Mouse (Mus musculus) stomach, embryonic 14.5 days (tissue): ENCODE measurements at regions not wholly inside any gene's neighbourhood (a gene's known extent, or its start where the extent isn't known, plus 50 kb on each side); places are given as distances from the start of the nearest gene placed in this dataset.

Source experiments
- ATAC-seq: fragments of 200-750 bp; cut with Nextera tagmentation; 2 replicates; pipeline ENCODE4 v1.8.0; 2017; ENCODE audit warnings: low read depth, moderate TSS enrichment; ENCODE audit not compliant: insufficient number of reproducible peaks, insufficient read depth, low FRiP score
- H3K27ac ChIP-seq: fragments of 300-500 bp; sonication (generic); 2 replicates; pipeline ENCODE4 v1.5.1; 2014; ENCODE audit warnings: mild to moderate bottlenecking, low read length, moderate library complexity, mixed read lengths
- H3K27me3 ChIP-seq: fragments of 300-500 bp; sonication (generic); 2 replicates; pipeline ENCODE4 v1.6.1; 2014; ENCODE audit warnings: low read length, control low read depth, mixed read lengths; ENCODE audit not compliant: control insufficient read depth, insufficient read depth
- H3K36me3 ChIP-seq: fragments of 300-500 bp; sonication (generic); 2 replicates; pipeline ENCODE4 v1.6.1; 2014; ENCODE audit warnings: mild to moderate bottlenecking, control low read depth, low read length, moderate library complexity, mixed read lengths; ENCODE audit not compliant: control insufficient read depth, insufficient read depth
- H3K4me1 ChIP-seq: fragments of 300-500 bp; sonication (generic); 2 replicates; pipeline ENCODE4 v1.6.1; 2014; ENCODE audit warnings: low read length, control low read depth, mixed read lengths; ENCODE audit not compliant: control insufficient read depth, insufficient read depth
- H3K4me2 ChIP-seq: fragments of 300-500 bp; sonication (generic); replicated peaks from 2 replicates; pipeline ENCODE4 v1.6.1; 2014; ENCODE audit warnings: low read depth, low read length, control low read depth
- H3K4me3 ChIP-seq: fragments of 300-500 bp; sonication (generic); 2 replicates; pipeline ENCODE4 v1.5.1; 2014; ENCODE audit warnings: low read depth, low read length, control low read depth
- H3K9ac ChIP-seq: fragments of 300-500 bp; sonication (generic); replicated peaks from 2 replicates; pipeline ENCODE4 v1.6.1; 2014; ENCODE audit warnings: low read depth, mild to moderate bottlenecking, control low read depth, low read length, moderate library complexity, mixed read lengths
- H3K9me3 ChIP-seq: fragments of 300-500 bp; sonication (generic); 2 replicates; pipeline ENCODE4 v1.6.1; 2016; ENCODE audit warnings: low read depth, low read length, control low read depth; ENCODE audit not compliant: control insufficient read depth
- WGBS: fragments of 180-500 bp; shearing (Covaris S2); extraction: QIAGEN DNeasy Blood & Tissue Kit; methylation state at CpG from one replicate; pipeline ENCODE4 v1.1.7; 2014; 5-methylcytosine and 5-hydroxymethylcytosine counted together

- H3K27me3 ChIP-seq, result no peaks in the 10 kb centered on the region
- no peak for ATAC-seq
- H3K9ac ChIP-seq, result no peak overlapping the region
Observed at GRCm38 (mm10) chr11:42857687-42858086, 177.9 kb upstream of the Gm9972 start.

DNA sequence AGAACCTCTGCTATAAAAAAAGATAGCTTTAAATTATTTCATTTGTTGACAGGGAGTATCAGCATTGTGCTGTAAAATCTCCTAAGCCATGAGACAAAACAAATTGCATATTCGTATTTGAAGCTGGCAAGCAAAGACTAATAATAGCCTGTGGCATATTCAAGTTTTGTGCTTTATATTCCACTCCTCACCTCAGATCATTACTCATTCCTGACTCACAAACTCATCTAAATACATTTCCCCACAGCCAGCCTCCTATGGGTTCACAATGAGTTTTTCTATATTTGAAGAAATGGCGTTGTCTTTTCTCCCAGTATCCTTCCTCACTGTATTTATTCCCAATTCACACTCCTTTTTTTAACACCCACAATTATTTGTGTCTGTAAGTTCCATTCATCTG is 161.5 kb upstream of the Gm9972 start:
- no peaks in the 10 kb centered on the region for H3K36me3 ChIP-seq
- H3K27me3 ChIP-seq, result no peaks in the 10 kb centered on the region
- no peak for ATAC-seq
- H3K4me1 ChIP-seq, result no peaks in the 10 kb centered on the region
- no peaks in the 10 kb centered on the region for H3K9me3 ChIP-seq
- no peak overlapping the region for H3K4me3 ChIP-seq
- WGBS, result 80% methylated on average over 2 of the region's 2 CpGs
- H3K9ac ChIP-seq, result no peak overlapping the region
- no peak overlapping the region for H3K27ac ChIP-seq
- H3K4me2 ChIP-seq, result no peak overlapping the region

More at GRCm38 (mm10) chr11:42857687-42858086, 177.9 kb upstream of the Gm9972 start:
- H3K4me2 ChIP-seq, result no peak overlapping the region
- no peaks in the 10 kb centered on the region for H3K36me3 ChIP-seq
- no peaks in the 10 kb centered on the region for H3K9me3 ChIP-seq
- H3K4me1 ChIP-seq, result no peaks in the 10 kb centered on the region
- H3K27ac ChIP-seq, result no peak overlapping the region
- no peak overlapping the region for H3K4me3 ChIP-seq

- ATAC-seq, result no peak
- Histone ChIP-seq H3K4me1 (no peaks in the 10 kb centered on the region), H3K4me2 (no peak overlapping the region), H3K36me3 (no peaks in the 10 kb centered on the region), H3K4me3 (no peak overlapping the region), H3K9me3 (no peaks in the 10 kb centered on the region), H3K9ac (no peak overlapping the region), H3K27ac (no peak overlapping the region), H3K27me3 (no peaks in the 10 kb centered on the region)
- 99% methylated on average over 4 of the region's 4 CpGs for WGBS
Observed at GRCm38 (mm10) chr11:42900024-42900423, 135.5 kb upstream of the Gm9972 start.

DNA sequence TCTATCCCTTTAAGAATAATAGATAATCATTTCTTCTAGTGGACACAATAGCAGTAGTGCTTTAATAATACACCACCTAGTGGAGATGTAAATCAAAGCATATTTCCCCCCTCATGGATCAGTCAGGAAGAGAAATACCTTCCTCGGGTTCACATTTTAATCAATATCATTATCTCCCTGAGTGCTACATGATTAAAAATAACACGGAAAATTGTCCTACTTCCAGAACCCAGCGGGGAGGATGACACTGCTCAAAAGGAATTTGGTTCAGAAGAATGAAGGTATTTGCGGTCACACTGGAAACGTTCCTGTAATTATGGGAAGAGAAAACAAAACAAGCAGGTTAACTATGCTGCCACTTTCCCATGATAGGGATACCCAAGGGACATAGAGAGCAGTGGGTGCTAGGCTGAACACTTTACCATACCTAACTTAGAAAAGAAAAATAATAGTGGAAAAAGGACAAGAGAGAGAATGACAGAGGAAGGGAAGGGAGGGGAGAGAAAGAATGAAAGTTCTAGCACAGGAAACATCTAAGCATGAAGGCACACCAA is 132.0 kb upstream of the Gm9972 start:
- Histone ChIP-seq H3K27me3 (no peaks in the 10 kb centered on the region), H3K4me1 (no peaks in the 10 kb centered on the region), H3K9ac (no peak overlapping the region), H3K4me3 (no peak overlapping the region), H3K27ac (no peak overlapping the region), H3K36me3 (no peaks in the 10 kb centered on the region), H3K4me2 (no peak overlapping the region), H3K9me3 (no peaks in the 10 kb centered on the region)
- ATAC-seq, result no peak
- 77% methylated on average over 5 of the region's 5 CpGs for WGBS

- H3K9me3 ChIP-seq, result no peaks in the 10 kb centered on the region
- no peaks in the 10 kb centered on the region for H3K27me3 ChIP-seq
- H3K36me3 ChIP-seq, result no peaks in the 10 kb centered on the region
- no peaks in the 10 kb centered on the region for H3K4me1 ChIP-seq
- no peak for ATAC-seq
- no peak overlapping the region for H3K9ac ChIP-seq
- H3K27ac ChIP-seq, result no peak overlapping the region
- no peak overlapping the region for H3K4me3 ChIP-seq
- WGBS, result 88% methylated on average over 2 of the region's 2 CpGs
- H3K4me2 ChIP-seq, result no peak overlapping the region
Observed at GRCm38 (mm10) chr11:42905561-42905960, 130.0 kb upstream of the Gm9972 start.

GRCm38 (mm10) chr11:42906020-42906419 is 129.5 kb upstream of the Gm9972 start:
- no peak overlapping the region for H3K9ac ChIP-seq
- H3K4me1 ChIP-seq, result no peaks in the 10 kb centered on the region
- WGBS, result 89% methylated on average over 3 of the region's 3 CpGs
- no peak overlapping the region for H3K4me2 ChIP-seq
- no peaks in the 10 kb centered on the region for H3K9me3 ChIP-seq
- no peak overlapping the region for H3K27ac ChIP-seq
- no peaks in the 10 kb centered on the region for H3K36me3 ChIP-seq
- H3K27me3 ChIP-seq, result no peaks in the 10 kb centered on the region
- ATAC-seq, result no peak
- no peak overlapping the region for H3K4me3 ChIP-seq

GRCm38 (mm10) chr11:42916421-42917181 is 118.9 kb upstream of the Gm9972 start:
- no peak overlapping the region for H3K27ac ChIP-seq
- no peaks in the 10 kb centered on the region for H3K27me3 ChIP-seq
- H3K36me3 ChIP-seq, result no peaks in the 10 kb centered on the region
- no peaks in the 10 kb centered on the region for H3K4me1 ChIP-seq
- H3K4me2 ChIP-seq, result no peak overlapping the region
- H3K9me3 ChIP-seq, result no peaks in the 10 kb centered on the region
- H3K9ac ChIP-seq, result no peak overlapping the region
- 62% methylated on average over 2 of the region's 2 CpGs for WGBS
- H3K4me3 ChIP-seq, result no peak overlapping the region
- no peak for ATAC-seq

DNA sequence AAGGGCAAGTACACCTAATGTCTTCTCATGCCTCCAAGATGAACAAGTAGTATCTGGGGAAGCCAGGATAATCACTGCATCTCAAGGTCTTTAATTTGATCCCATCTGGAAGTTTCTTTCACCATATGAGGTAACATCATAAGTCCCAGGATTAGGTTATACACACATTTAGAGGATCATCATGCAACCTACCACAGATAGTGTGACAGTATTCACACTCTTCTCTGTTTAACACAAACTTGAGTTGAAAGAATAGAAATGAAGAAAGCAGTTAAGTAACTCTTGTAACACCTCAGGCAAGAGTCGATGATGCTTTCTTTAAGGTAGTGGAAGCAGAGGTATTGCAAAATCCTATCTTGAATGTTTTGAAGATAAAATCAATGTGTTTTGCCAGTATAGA is 116.3 kb upstream of the Gm9972 start:
- 93% methylated on average over 1 of the region's 1 CpGs for WGBS
- H3K27ac ChIP-seq, result no peak overlapping the region

GRCm38 (mm10) chr11:42927156-42927555 is 108.4 kb upstream of the Gm9972 start:
- Histone ChIP-seq H3K27me3 (no peaks in the 10 kb centered on the region), H3K36me3 (no peaks in the 10 kb centered on the region), H3K9ac (no peak overlapping the region), H3K27ac (no peak overlapping the region), H3K4me2 (no peak overlapping the region), H3K4me1 (no peaks in the 10 kb centered on the region), H3K9me3 (no peaks in the 10 kb centered on the region), H3K4me3 (no peak overlapping the region)
- no peak for ATAC-seq
- WGBS, result 80% methylated on average over 5 of the region's 5 CpGs

More for the DNA sequence above, 116.3 kb upstream of the Gm9972 start:
- Histone ChIP-seq H3K4me2 (no peak overlapping the region), H3K27me3 (no peaks in the 10 kb centered on the region), H3K4me1 (no peaks in the 10 kb centered on the region), H3K4me3 (no peak overlapping the region), H3K9ac (no peak overlapping the region), H3K36me3 (no peaks in the 10 kb centered on the region), H3K9me3 (no peaks in the 10 kb centered on the region)
- ATAC-seq, result no peak
